Mouse (Mus musculus) adrenal gland, postnatal 25 days (tissue): ENCODE data around the gene Gm49776. TPM values are rescaled to one million over a fixed set of nuclear protein-coding genes. Genes with fewer than 3 reads are reported as not detected.
"Not testable (repeated sequence)": the region's sequence is repeated elsewhere in the genome, so short reads cannot be mapped to it uniquely, and the experiment has no call there.

Experiments used
- DNase-seq: peaks from one replicate; pipeline ENCODE4 v3.0.0; 2021; ENCODE audit warnings: mixed read lengths
- long read RNA-seq: library from polyadenylated mRNA; stranded (forward); transcript quantifications from one replicate; pipeline ENCODE4 v2.0.0, GENCODE M21; 2021
- total RNA-seq: library from RNA; stranded (reverse); gene quantifications from 2 replicates; pipeline ENCODE4 v1.2.3, GENCODE M21; 2021

Gm49776 gene
- total RNA-seq: not detected in 2 replicates
- long read RNA-seq: 0 reads

DNA sequence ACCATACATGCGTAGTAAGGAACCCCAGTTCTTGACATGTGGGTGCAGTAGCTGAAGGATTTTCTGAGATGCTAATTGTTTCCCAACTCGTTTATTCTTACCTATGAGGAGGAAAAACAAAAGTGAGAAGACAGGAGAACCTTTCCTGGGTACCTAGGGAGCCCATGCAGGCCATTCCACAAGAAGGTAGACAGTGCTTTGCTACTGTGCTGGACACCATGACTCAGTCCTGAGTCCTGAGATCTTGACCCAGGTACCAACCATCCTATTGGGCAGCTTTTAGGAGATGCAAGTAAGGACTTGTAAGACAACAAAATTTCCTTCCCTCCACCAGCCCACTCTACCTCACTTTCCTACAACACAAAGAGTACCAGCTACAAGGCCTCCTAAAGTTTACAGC lies at the start of gene Gm49776:
Gene Gm49776 (minus strand): TSS at position 101 of the 400 bp plus-strand sequence.
- no peak for DNase-seq

DNA sequence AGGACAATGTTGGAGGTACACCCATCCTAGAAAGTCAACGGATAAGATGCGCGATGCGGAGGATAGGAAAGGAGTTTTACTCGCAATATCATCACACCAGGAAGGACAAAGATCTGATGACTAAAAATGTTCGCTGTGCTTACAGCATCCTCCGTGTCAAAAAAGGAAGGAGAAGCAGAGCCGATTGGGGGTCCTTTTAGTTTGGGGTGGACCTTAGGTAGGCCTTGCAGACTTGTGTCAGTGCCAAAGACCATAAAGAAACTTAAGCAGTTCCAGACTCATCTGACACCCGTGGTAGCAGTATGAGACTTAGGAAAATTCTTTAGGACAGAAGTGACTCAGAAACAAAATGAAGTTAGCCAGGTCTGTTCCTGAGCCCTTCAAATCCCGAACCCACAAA lies 31.5 kb upstream of the Gm49776 start:
- DNase-seq: not testable (repeated sequence)

DNA sequence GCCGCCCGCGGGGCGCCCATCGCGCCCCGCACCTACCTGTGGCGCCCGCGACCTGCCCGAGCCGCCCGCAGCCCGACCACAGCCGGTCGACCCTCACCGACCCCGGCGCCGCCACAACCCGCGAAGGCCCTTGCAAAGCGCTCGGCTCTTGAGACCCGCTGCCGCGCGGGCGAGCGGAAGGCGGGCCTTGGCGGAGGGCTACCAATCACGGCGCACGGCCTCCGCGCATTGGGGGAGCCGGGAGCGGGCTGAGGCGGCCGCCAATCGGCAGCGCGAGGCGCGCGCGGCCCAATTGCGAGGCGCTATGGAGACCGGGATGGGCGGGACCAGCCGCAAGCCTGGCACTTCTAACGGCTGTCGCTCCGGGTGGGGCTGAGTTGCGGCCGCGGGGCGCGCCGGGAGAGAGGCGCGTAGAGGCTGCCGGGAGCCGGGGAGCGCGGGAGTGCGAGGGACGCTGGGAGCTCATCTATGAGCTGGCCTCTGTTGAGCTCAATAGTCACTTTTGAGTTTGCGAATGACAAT lies 31.0 kb upstream of the Gm49776 start, which contains the start of gene Dgcr8:
Gene Dgcr8 (minus strand): TSS at position 180 of the 522 bp plus-strand sequence.
- DNase-seq: peak; percentile 99

DNA sequence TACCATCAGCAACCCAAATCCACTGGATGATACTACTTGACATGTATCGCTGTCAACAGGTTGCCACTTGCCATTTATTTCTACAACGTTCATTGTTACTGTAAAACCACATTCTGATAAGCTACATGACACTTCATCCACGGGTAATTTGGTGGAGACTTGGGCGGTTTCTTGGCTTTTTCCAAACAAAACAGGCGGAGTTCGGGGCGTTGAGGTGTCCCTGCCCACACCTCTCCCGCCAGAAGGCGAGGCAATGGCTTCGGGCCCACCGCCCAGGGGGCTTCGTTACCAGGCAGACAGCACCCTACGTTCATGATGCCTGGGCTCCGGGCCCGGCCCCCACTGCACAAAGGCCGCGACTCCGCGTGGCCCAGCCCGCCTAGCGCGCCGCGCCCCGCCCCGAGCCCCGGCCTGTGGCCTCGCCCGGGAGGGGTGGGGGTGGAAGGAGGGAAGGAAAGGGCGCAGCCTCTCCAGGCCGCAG lies 30.5 kb upstream of the Gm49776 start:
- peak; percentile 85 for DNase-seq

DNA sequence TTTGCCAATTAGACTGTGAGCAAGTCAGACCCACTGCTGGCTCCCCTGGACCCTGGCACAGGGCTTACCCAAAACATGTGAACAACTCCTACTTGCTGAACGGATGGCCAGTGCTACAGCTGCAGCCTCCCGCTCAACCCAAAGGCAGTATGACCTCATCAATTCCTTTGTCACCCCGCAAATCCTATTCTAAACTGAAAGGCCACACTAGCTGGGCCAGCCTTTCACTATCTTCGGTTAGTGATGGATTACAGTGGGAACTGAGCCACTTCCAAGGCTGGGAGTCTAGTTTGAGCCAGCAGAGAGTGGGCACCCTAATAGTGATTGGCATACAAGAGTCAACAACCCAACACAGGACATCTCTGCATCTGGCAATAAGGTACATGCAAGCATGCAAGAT lies 30.0 kb upstream of the Gm49776 start:
- DNase-seq: no peak

DNA sequence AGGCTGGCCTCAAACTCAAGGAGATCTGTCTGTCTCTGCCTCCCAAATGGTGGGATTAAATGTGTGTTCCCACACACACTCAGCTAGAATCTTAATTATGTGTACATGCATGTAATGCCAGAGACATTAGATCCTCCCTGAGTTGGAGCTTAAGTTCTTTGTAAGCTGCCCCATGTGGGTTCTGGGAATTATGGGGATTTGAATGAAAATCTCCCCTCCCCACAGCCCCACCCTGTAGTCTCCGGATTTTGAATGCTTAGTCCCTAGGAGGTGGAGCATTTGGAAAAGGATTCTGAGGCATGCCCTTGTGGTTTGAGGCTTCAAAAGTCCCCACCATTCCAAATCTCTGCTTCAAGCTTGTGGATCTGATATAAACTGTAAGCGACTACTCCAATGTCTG lies 17.0 kb upstream of the Gm49776 start:
- DNase-seq: no peak

DNA sequence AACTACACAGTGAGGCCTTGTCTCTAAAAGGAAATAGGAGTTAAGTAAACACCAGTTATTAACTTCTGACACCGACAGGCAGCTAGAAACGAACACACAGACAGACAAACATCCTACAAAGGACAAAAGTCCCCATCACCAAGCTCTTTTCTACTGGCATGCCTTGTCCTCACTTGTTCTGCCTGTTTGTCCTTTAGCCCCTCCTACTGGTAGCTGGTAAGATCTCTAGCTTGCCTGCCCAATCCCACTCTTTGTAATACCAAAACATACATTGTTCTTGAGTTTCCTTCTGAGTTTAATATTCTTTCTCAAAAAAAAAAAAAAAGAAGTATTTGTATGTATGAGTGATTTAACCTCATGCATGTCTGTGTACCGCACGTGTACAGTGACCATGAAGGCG lies 10.1 kb upstream of the Gm49776 start:
- no peak for DNase-seq

DNA sequence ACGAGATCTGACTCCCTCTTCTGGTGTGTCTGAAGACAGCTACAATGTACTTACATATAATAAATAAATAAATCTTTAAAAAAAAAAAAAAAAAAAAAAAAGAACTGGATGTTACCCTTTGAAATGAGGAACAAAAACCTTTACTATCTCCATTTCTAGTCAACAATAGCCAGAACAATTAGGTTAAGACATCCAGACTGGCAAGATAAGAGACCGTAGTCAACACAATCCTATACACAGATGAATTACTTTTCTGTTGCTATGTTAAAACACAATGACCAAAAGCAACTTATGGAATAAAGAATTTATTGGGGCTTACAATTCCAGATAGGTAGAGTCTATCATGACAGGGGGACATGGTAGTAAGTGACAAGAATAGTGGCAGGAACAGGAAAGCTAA lies 6.9 kb upstream of the Gm49776 start:
- DNase-seq: no peak

DNA sequence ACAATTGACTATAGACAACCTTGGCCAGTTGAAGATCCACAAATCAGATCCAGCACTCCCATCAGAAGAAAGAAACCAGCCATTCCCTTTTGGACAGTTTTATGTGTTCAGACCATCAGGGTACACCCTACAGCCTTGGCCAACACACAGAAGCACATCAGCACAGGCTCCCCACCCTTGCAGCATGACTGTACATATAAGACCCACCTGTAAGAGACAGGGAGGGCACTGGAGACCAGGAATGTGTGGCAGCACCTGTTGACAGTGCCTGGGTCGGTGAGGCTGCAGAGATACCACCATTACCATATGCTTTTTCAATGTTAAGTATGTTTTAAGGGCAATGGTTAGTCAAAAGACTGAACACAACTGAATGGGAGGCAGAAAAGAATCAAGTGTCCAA lies 4.3 kb downstream of the Gm49776 start:
- no peak for DNase-seq

DNA sequence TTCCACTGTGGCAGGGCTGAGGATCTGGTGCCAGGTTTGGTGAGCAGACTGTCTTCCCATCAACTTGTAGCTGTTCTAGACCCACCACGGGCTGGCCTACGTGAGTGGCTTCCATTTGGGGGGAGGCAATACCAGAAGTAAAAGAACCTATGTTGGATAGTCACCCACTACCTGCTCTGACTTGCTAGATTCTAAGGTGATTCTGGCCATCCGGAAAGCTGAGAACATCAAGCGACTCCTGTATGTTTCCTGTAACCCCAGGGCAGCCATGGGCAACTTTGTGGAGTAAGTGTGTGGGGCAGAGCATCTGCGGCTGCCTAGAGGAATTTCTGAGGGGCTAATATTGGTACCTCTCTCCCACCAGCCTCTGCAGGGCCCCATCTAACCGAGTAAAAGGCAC lies 5.4 kb downstream of the Gm49776 start:
- no peak for DNase-seq

DNA sequence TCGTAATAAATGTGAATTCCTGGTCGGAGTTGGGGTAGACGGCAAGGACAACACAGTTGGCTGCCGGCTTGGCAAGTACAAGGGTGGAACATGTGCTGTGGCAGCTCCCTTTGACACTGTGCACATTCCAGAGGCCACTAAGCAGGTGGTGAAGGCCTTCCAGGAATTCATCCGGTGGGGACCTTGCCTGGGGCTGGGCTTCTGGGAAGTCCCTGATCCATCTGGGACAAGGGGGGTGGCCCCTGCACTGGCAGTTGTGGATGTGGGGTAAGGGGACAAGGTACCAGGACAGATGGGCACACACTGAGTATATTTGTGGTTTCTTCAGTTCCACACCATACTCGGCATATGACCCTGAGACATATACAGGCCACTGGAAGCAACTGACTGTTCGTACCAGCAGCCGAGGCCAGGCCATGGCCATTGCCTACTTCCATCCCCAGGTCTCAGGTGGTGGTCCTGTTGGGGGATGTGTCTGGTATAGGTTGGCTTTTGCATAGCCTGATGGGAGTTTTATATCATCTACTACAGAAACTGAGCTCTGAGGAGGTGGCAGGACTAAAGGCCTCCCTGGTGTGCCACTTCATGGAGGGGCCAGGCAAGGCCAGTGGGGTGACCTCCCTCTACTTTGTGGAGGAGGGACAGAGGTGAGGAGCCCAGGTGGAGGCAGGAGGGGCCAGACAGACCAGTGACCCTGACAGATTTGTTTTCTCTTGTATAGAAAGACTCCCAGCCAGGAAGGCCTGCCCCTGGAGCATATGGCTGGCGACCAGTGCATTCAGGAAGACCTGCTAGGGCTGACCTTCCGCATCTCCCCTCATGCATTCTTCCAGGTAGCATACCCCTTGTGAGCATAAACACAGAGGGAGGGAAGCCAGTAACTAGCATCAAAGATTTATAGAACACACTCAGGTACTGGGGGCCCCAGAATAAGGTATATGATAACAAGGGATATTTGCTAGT lies 7.0 kb downstream of the Gm49776 start:
- DNase-seq: no peak

DNA sequence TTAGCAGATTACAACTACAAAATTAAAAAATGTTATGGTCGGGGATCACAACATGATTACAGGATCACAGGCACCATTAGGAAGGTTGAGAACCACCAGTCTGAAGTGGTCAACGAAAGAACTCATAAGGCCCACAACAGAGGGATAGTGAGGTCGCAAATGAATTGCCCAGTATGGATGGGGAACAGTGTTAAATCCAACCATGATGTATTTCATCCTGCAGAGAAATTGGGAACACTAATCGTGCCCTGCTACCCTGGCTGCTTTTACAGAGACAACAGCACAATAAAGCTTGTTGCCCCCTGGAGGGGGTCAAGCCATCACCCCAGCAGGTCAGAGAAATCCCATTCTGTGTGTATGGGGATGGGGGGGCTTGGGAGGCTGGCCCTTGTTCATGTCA lies 7.9 kb downstream of the Gm49776 start:
- DNase-seq: no peak

DNA sequence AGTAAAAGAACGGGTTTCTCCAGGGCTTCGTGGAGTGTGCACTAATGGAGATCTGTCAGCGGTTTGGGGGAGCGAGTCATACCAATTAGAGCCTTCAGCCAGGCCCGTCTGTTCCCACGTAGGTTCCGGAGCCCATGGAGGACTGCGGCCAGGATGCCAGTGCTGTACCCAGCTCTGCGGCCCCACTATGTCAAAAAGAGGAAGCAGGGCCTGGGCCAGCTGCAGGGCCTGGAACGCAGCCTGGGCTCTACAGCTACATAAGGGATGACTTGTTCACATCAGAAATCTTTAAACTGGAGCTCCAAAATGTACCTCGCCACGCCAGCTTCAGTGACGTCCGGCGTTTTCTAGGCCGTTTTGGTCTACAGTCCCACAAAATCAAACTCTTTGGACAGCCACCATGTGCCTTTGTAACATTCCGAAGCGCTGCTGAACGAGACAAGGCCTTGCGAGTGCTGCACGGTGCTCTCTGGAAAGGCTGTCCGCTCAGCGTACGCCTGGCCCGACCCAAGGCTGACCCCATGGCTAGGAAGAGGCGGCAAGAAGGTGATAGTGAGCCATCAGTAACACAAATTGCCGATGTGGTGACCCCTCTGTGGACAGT lies 8.7 kb downstream of the Gm49776 start:
- DNase-seq: peak; percentile 33

DNA sequence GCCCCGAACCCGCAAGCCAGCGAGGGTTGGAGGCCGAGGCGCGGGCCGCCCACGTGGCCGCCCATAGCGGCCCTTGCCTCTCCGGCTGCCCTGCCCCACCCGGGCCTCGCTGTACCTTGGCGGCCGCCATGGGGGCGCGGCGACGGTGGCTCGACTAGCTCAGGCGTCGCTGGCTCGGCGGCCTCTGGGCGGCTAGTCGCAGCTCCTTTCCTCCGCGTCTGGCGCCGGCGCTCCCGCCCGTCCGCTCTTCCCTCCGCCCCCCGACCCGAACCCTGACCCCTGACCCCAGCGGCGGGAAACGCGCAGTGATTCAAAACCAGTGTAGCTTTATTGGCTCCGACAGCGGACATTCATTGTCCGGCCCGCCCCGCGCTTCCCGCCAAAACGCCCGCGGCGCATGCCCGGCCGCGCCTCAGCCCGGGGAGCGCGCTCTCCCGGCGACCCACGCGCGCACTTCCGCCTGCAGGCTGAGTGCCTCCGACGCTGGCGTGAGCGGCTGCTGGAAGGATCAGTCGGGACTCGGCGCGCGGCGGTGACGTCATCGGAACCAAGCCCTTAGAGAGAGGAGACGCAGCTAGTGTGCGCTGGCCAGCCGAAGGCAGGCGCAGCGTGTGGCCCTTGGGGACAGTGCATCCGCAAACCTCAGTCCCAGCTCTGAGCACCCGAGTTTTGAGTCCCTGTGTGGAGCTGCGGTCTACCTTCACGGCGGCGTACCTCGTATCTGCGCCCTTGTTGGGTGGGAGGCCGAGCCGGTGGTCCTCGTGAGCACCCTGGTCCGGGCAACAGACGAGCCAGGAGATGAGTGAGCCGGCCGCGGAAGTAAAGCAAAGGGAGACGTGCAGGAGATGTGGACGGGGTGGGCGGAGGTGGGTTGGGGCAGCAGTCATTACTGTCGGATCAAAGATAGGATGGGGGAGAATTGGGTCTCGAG lies 9.4 kb downstream of the Gm49776 start, which contains the start of the genes Trmt2a and Ranbp1:
Gene Trmt2a (plus strand): TSS at position 247 of the 931 bp plus-strand sequence.
Gene Ranbp1 (minus strand): TSS at position 300 of the 931 bp plus-strand sequence.
- DNase-seq: peak; percentile 99

DNA sequence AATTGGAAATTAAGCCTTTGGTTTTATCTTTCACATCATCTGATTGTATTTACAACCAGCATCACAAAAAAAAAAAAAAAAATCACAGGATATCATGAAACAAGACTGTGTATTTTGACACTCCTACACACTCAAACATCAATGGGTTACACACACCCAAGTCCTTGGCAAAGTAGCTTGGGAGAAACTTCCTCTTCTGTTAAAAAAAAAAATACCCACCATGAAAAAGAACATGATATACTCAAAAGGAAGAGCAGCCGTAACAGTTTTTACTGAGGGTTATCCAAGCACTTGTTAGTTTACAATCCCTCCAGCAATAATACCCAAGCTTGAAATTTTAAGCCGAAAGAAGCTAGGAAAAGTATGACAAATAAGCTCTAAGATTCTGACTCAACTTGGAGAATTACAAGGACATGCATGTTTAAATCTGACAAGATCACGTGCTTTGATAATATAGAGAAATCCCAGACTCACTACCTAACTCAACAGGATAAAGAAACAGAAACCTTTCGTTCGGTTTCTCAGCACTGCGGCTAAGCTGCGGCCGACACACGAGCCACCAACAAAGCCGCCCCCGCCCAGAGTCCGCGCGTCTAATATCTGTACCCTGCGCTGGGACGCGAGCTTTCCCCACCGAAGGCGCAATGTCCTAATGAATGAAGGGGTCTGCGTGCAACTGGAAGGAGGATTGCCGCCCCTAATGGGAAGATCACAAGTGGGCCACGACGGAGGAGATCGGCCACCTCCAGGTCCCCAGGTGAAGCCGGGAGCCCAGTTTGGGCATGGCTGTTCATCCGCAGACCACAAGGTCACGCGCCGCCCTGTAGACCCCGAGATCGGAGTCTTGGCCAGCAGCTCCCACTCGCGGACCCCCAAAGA lies 10.4 kb downstream of the Gm49776 start:
- peak; percentile 33 for DNase-seq

DNA sequence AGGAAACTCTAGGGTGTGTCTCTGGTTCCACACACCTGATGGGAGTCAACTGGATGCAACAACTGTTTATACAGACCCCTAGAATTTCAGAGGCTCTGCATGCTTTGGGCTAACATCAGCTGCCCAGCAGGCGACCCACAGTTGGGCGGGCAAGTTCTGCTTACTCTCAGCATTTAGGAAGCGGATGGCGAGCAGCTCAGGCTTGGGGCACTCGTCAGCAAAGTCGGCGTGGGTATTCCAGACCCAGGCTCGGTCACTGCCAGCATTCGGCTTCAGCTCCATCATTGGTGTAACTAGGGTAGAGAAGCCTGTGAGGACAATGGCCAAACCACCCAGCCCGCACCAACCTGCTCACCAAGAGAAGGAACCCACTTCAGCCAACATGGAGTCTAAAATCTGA lies 16.5 kb downstream of the Gm49776 start:
- DNase-seq: no peak

DNA sequence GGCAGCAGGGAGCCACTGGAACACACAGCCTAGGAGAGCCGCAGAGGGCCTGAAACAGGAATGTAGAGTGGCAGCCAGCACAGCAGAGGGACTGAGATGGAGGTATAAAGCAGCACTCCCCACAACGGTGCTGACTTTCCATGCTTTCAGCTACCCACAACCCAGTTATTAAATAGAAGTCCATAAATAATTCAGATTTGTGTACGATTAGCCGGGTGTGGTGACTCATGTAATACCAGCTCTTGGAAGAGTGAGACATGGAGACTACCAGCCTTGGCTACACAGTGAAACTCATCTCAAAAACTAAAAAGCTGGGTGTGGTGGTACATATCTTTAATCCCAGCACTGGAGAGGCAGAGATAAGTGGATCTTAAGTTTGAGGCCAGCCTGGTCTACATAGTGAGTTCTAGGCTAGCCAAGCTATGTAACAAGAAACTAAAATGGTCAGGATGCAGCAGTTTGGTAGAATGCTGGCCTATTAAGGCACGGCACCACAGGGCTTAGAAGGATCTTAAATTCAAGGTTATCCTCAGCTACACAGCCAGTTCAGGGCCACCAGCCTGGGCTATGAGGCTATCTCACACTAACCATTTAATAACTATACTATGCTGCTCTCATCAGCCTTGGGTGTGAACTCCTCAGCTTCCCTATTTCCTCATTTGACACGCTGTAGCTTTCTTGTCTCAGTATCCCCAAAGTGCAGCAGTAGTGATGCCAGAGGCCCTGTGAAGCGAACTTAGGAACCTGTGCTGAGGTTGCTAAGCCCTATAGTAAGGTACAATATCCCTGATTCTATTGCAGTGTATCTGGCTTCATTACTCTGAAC lies 21.2 kb downstream of the Gm49776 start:
- no peak for DNase-seq

DNA sequence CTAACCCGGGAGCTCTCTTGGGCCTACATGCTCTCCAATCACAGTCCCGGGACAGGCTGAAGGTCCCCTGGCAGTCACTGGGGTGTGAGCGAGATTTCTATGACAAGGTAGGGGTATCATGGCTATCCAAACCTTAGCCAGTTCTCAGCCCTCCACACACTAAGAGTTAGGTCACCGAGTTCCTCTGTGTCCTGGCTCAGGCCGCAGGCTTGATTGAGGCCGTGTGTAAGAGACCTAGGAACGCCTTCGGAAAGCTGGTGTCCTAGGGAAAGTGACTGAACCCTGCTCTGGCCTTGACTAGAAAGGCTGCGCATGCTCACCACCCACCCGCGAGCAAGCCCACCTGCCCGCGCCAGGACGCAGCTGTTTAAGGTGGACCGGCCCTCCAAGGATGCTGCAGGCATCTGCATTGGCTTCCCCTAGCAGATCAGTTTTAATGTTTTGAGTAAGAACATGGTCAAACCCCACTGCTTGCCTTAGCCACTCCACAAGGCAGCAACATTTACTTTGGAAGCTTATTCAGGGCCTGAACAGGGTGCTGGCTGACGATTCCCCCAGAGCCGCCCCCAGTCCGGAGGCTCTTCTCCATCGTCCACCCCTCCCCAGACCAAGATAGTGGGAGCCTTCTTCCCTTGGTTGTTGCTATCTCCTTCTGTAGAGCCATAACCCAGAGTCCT lies 22.6 kb downstream of the Gm49776 start:
- DNase-seq: peak; percentile 72
